Mouse (Mus musculus): ENCODE results near the gene Eml4. TPM values are rescaled to one million over a fixed set of nuclear protein-coding genes. Genes with fewer than 3 reads are reported as not detected.

The Eml4 gene
- polyA plus RNA-seq, 1 experiment from 2014 or later, result 47.1 TPM

- H3K9ac ChIP-seq (ENCODE audit: low read depth, low read length), result no peak overlapping the region
- 96% methylated on average over 5 of the region's 5 CpGs for WGBS
- H3K36me3 ChIP-seq (ENCODE audit: control insufficient read depth, insufficient read depth, low read length), result no peaks in the 10 kb centered on the region
- H3K4me2 ChIP-seq (replicated peaks; ENCODE audit: low read depth, low read length), result no peak overlapping the region
- DNase-seq (ENCODE audit: low spot score) (no peak), ATAC-seq (ENCODE audit: low FRiP score) (no peak)
- H3K4me1 ChIP-seq (replicated peaks; ENCODE audit: control insufficient read depth, insufficient read depth, low read length), result no peaks in the 10 kb centered on the region
- no peak overlapping the region for H3K4me3 ChIP-seq (ENCODE audit: low read depth, low read length)
- no peak overlapping the region for H3K27ac ChIP-seq (ENCODE audit: low read depth, low read length)
- H3K27me3 ChIP-seq (ENCODE audit: control insufficient read depth, insufficient read depth, low read length), result no peaks in the 10 kb centered on the region
- H3K9me3 ChIP-seq (ENCODE audit: control insufficient read depth, low read length), result no peaks in the 10 kb centered on the region
Measured at GRCm38 (mm10) chr17:83367387-83367786, 16.7 kb downstream of the Eml4 start.

DNA sequence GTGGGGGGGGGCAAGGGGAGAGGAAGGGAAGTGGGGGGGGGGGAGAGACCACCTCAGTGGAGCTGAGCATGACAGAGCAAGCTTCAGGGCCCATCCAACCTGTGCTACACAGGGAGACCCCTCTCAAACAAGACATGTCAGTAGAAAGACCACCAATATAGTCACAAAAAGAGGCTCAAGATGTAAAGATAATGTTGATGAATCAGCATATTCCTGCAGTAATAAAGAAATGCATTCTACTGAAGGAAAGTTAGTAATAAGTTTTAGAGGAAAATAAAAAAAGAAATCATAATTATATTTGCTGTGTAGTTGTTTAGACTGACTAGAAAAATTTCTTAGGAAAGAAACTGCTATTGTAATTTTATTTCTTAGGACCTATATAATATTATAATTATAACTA, 23.4 kb downstream of the Eml4 start:
- no peak overlapping the region for H3K27ac ChIP-seq (ENCODE audit: low read depth, low read length)
- H3K9ac ChIP-seq (ENCODE audit: low read depth, low read length), result no peak overlapping the region
- H3K36me3 ChIP-seq (ENCODE audit: control insufficient read depth, insufficient read depth, low read length), result no peaks in the 10 kb centered on the region
- no peaks in the 10 kb centered on the region for H3K27me3 ChIP-seq (ENCODE audit: control insufficient read depth, insufficient read depth, low read length)
- no peaks in the 10 kb centered on the region for H3K9me3 ChIP-seq (ENCODE audit: control insufficient read depth, low read length)
- H3K4me1 ChIP-seq (replicated peaks; ENCODE audit: control insufficient read depth, insufficient read depth, low read length), result no peaks in the 10 kb centered on the region
- H3K4me3 ChIP-seq (ENCODE audit: low read depth, low read length), result no peak overlapping the region
- H3K4me2 ChIP-seq (replicated peaks; ENCODE audit: low read depth, low read length), result no peak overlapping the region
- DNase-seq (ENCODE audit: low spot score) (no peak), ATAC-seq (ENCODE audit: low FRiP score) (no peak)

DNA sequence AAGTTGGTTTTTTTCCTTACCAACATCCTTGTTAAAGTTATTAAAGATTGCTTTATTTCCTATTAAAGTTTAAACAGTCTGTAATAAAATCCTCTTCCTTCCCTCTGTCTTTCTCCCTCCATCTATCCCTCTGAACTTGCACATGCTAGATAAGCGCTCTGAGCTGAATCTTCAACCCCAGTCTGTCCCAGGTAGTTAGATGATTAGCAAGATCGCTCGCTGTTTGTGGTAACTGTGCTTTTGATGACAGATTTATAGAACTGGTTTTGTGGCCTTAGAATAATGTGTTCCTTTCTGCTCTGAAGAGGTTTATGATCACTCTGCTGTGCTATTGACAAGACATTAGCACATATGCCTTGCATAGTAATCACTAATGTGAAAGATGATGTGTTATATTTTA, 25.1 kb downstream of the Eml4 start:
- Histone ChIP-seq H3K4me1 (replicated peaks; ENCODE audit: control insufficient read depth, insufficient read depth, low read length) (no peaks in the 10 kb centered on the region), H3K27ac (ENCODE audit: low read depth, low read length) (no peak overlapping the region), H3K4me3 (ENCODE audit: low read depth, low read length) (no peak overlapping the region), H3K27me3 (ENCODE audit: control insufficient read depth, insufficient read depth, low read length) (no peaks in the 10 kb centered on the region), H3K36me3 (ENCODE audit: control insufficient read depth, insufficient read depth, low read length) (no peaks in the 10 kb centered on the region), H3K4me2 (replicated peaks; ENCODE audit: low read depth, low read length) (no peak overlapping the region), H3K9ac (ENCODE audit: low read depth, low read length) (no peak overlapping the region), H3K9me3 (ENCODE audit: control insufficient read depth, low read length) (no peaks in the 10 kb centered on the region)
- 87% methylated on average over 3 of the region's 3 CpGs for WGBS
- DNase-seq (ENCODE audit: low spot score) (no peak), ATAC-seq (ENCODE audit: low FRiP score) (no peak)

DNA sequence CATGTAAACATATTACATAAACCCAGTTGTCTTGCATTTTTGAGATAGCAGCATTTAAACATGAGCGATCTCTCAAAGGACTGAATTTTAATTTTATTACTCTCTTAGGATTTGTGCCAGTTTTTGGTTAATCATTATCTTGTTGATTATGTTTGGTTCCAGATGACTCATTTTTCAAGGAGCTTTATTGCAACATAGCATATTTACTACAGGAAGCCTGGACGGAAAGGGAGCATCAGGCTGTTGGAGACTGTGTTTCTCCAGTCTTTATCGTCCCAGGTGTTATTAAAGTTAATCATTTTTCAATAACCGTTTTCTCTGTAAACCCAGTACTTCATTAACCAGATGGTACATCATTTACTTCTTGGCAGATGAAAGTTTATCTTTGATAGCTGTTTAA, 26.1 kb downstream of the Eml4 start:
- DNase-seq (ENCODE audit: low spot score) (no peak), ATAC-seq (ENCODE audit: low FRiP score) (no peak)
- Histone ChIP-seq H3K9ac (ENCODE audit: low read depth, low read length) (no peak overlapping the region), H3K36me3 (ENCODE audit: control insufficient read depth, insufficient read depth, low read length) (no peaks in the 10 kb centered on the region), H3K27me3 (ENCODE audit: control insufficient read depth, insufficient read depth, low read length) (no peaks in the 10 kb centered on the region), H3K4me2 (replicated peaks; ENCODE audit: low read depth, low read length) (no peak overlapping the region), H3K4me1 (replicated peaks; ENCODE audit: control insufficient read depth, insufficient read depth, low read length) (no peaks in the 10 kb centered on the region), H3K27ac (ENCODE audit: low read depth, low read length) (no peak overlapping the region), H3K4me3 (ENCODE audit: low read depth, low read length) (no peak overlapping the region), H3K9me3 (ENCODE audit: control insufficient read depth, low read length) (no peaks in the 10 kb centered on the region)
- 82% methylated on average over 4 of the region's 4 CpGs for WGBS

GRCm38 (mm10) chr17:83377755-83378443, 27.2 kb downstream of the Eml4 start:
- H3K36me3 ChIP-seq (ENCODE audit: control insufficient read depth, insufficient read depth, low read length), result no peaks in the 10 kb centered on the region
- no peaks in the 10 kb centered on the region for H3K4me1 ChIP-seq (replicated peaks; ENCODE audit: control insufficient read depth, insufficient read depth, low read length)
- no peaks in the 10 kb centered on the region for H3K27me3 ChIP-seq (ENCODE audit: control insufficient read depth, insufficient read depth, low read length)
- DNase-seq (ENCODE audit: low spot score), result peak; percentile 13
- no peak overlapping the region for H3K9ac ChIP-seq (ENCODE audit: low read depth, low read length)
- no peaks in the 10 kb centered on the region for H3K9me3 ChIP-seq (ENCODE audit: control insufficient read depth, low read length)
- peak; percentile 61; the same call in 1 of the 2 replicates for ATAC-seq (ENCODE audit: low FRiP score)
- WGBS, result 64% methylated on average over 10 of the region's 10 CpGs
- peak overlapping the region; percentile 17; the same call in 1 of the 2 replicates for H3K27ac ChIP-seq (ENCODE audit: low read depth, low read length)
- no peak overlapping the region for H3K4me3 ChIP-seq (ENCODE audit: low read depth, low read length)
- H3K4me2 ChIP-seq (replicated peaks; ENCODE audit: low read depth, low read length), result no peak overlapping the region

GRCm38 (mm10) chr17:83378444-83378762, 27.7 kb downstream of the Eml4 start:
- no peaks in the 10 kb centered on the region for H3K27me3 ChIP-seq (ENCODE audit: control insufficient read depth, insufficient read depth, low read length)
- H3K4me1 ChIP-seq (replicated peaks; ENCODE audit: control insufficient read depth, insufficient read depth, low read length), result no peaks in the 10 kb centered on the region
- DNase-seq (ENCODE audit: low spot score) (peak; percentile 17), ATAC-seq (ENCODE audit: low FRiP score) (peak; percentile 40; the same call in 1 of the 2 replicates)
- 64% methylated on average over 4 of the region's 4 CpGs for WGBS
- no peak overlapping the region for H3K9ac ChIP-seq (ENCODE audit: low read depth, low read length)
- H3K36me3 ChIP-seq (ENCODE audit: control insufficient read depth, insufficient read depth, low read length), result no peaks in the 10 kb centered on the region
- no peak overlapping the region for H3K4me2 ChIP-seq (replicated peaks; ENCODE audit: low read depth, low read length)
- H3K27ac ChIP-seq (ENCODE audit: low read depth, low read length), result 0 out of 2 replicates have a peak overlapping the region, but pooled peaks have one; percentile 5
- no peaks in the 10 kb centered on the region for H3K9me3 ChIP-seq (ENCODE audit: control insufficient read depth, low read length)
- H3K4me3 ChIP-seq (ENCODE audit: low read depth, low read length), result no peak overlapping the region

DNA sequence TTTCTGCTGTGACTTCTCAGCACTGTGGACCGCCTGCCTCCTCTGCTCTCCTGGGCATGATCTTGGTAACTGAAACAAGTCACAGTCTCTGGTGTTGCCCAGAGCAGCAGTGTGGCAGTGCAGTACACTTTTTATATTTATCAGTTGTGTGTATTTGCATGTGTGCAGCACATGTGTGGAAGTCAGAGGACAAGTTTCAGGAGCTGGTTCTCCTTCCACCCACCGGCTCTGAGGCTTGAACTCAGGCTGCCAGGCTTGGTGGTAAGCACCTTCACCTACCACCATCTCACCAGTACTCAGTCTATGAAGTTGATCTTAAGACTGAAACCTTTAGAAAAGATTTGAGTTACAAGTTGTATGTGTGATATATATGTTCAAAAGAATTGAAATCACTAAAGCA, 28.6 kb downstream of the Eml4 start:
- no peak overlapping the region for H3K4me3 ChIP-seq (ENCODE audit: low read depth, low read length)
- 88% methylated on average over 2 of the region's 2 CpGs for WGBS
- H3K36me3 ChIP-seq (ENCODE audit: control insufficient read depth, insufficient read depth, low read length), result no peaks in the 10 kb centered on the region
- no peak overlapping the region for H3K27ac ChIP-seq (ENCODE audit: low read depth, low read length)
- H3K4me2 ChIP-seq (replicated peaks; ENCODE audit: low read depth, low read length), result no peak overlapping the region
- no peaks in the 10 kb centered on the region for H3K27me3 ChIP-seq (ENCODE audit: control insufficient read depth, insufficient read depth, low read length)
- ATAC-seq (ENCODE audit: low FRiP score) (no peak), DNase-seq (ENCODE audit: low spot score) (no peak)
- H3K4me1 ChIP-seq (replicated peaks; ENCODE audit: control insufficient read depth, insufficient read depth, low read length), result no peaks in the 10 kb centered on the region
- no peaks in the 10 kb centered on the region for H3K9me3 ChIP-seq (ENCODE audit: control insufficient read depth, low read length)
- no peak overlapping the region for H3K9ac ChIP-seq (ENCODE audit: low read depth, low read length)

GRCm38 (mm10) chr17:83379791-83380190, 29.1 kb downstream of the Eml4 start:
- H3K27ac ChIP-seq (ENCODE audit: low read depth, low read length), result no peak overlapping the region
- H3K4me2 ChIP-seq (replicated peaks; ENCODE audit: low read depth, low read length), result no peak overlapping the region
- no peaks in the 10 kb centered on the region for H3K9me3 ChIP-seq (ENCODE audit: control insufficient read depth, low read length)
- WGBS, result 96% methylated on average over 3 of the region's 3 CpGs
- H3K27me3 ChIP-seq (ENCODE audit: control insufficient read depth, insufficient read depth, low read length), result no peaks in the 10 kb centered on the region
- H3K4me3 ChIP-seq (ENCODE audit: low read depth, low read length), result no peak overlapping the region
- ATAC-seq (ENCODE audit: low FRiP score) (no peak), DNase-seq (ENCODE audit: low spot score) (no peak)
- H3K4me1 ChIP-seq (replicated peaks; ENCODE audit: control insufficient read depth, insufficient read depth, low read length), result no peaks in the 10 kb centered on the region
- H3K9ac ChIP-seq (ENCODE audit: low read depth, low read length), result no peak overlapping the region
- H3K36me3 ChIP-seq (ENCODE audit: control insufficient read depth, insufficient read depth, low read length), result no peaks in the 10 kb centered on the region

- Histone ChIP-seq H3K9me3 (ENCODE audit: control insufficient read depth, low read length) (no peaks in the 10 kb centered on the region), H3K9ac (ENCODE audit: low read depth, low read length) (no peak overlapping the region), H3K4me2 (replicated peaks; ENCODE audit: low read depth, low read length) (no peak overlapping the region), H3K36me3 (ENCODE audit: control insufficient read depth, insufficient read depth, low read length) (no peaks in the 10 kb centered on the region), H3K4me3 (ENCODE audit: low read depth, low read length) (no peak overlapping the region), H3K27me3 (ENCODE audit: control insufficient read depth, insufficient read depth, low read length) (no peaks in the 10 kb centered on the region), H3K27ac (ENCODE audit: low read depth, low read length) (no peak overlapping the region), H3K4me1 (replicated peaks; ENCODE audit: control insufficient read depth, insufficient read depth, low read length) (no peaks in the 10 kb centered on the region)
- WGBS, result 90% methylated on average over 5 of the region's 5 CpGs
- DNase-seq (ENCODE audit: low spot score) (no peak), ATAC-seq (ENCODE audit: low FRiP score) (no peak)
Measured at GRCm38 (mm10) chr17:83382752-83383151, 32.0 kb downstream of the Eml4 start.
